In genomic region chr5:31192939-31193630, GRCm38 (mm10) we compare ENCODE assay signal across 7 mouse cellular contexts. TPM values are rescaled to one million over a fixed set of nuclear protein-coding genes. Genes with fewer than 3 reads are reported as not detected.
DNase-seq lines count a peak whose midpoint lies in the region; ATAC-seq lines count a peak whose summit lies in the region.

Gene Snx17, plus strand, starts transcription at chr5:31193227.
Gene Eif2b4, minus strand, starts transcription at chr5:31193430.

- no peaks in the 10 kb centered on the region for H3K27me3 ChIP-seq in intestine, embryonic 16.5 days (replicated peaks; ENCODE audit: control insufficient read depth, insufficient read depth, low read length)
- H3K27me3 ChIP-seq in midbrain, embryonic 11.5 days (ENCODE audit: control insufficient read depth, insufficient read depth, low read length) = no peaks in the 10 kb centered on the region

- H3K27ac ChIP-seq in intestine, embryonic 16.5 days (ENCODE audit: low read length) = peak within 1 kb of the TSS; percentile 88
- H3K27ac ChIP-seq in midbrain, embryonic 11.5 days (ENCODE audit: low read depth, low read length) = peak within 1 kb of the TSS; percentile 61

- ATAC-seq in intestine, embryonic 16.5 days = peak; percentile 98
- peak; percentile 97 for ATAC-seq in midbrain, embryonic 11.5 days (ENCODE audit: low FRiP score)

- H3K9ac ChIP-seq in intestine, embryonic 16.5 days (ENCODE audit: low read depth, low read length) = peak within 1 kb of the TSS; percentile 88
- peak within 1 kb of the TSS; percentile 95 for H3K9ac ChIP-seq in midbrain, embryonic 11.5 days (ENCODE audit: low read length)

- DNase-seq in adrenal gland, adult 8-10 months = peak; percentile 99
- DNase-seq in embryo, embryonic 9.5 days (ENCODE audit: extremely low spot score) = peak; percentile 99
- DNase-seq in gastrocnemius, postnatal 4 days (ENCODE audit: low spot score in 2 of 2) = peak; percentile 94 to 99
- peak; percentile 100 for DNase-seq in left cerebral cortex, postnatal 36 days (ENCODE audit: low spot score in 2 of 2)
- peak; percentile 100 for DNase-seq in midbrain, embryonic 11.5 days (ENCODE audit: low spot score, missing footprints)
- DNase-seq in skeletal muscle tissue, adult 2 months (ENCODE audit: low read depth, low spot score) = peak; percentile 97

- H3K4me1 ChIP-seq in intestine, embryonic 16.5 days (ENCODE audit: control insufficient read depth, insufficient read depth, low read length) = peaks cover 23% of the 10 kb centered on the region
- peaks cover 16% of the 10 kb centered on the region for H3K4me1 ChIP-seq in midbrain, embryonic 11.5 days (ENCODE audit: control insufficient read depth, insufficient read depth, low read length)

- intact Hi-C loops in left cerebral cortex, postnatal 36 days (cut with DNase I) = loop anchor here (1.0 to 10.0 kb wide), 3 partner anchors 9 to 238 kb away; partner anchors contain the start of genes Gtf3c2 and Zfp513

- peak within 1 kb of the TSS; percentile 71 for H3K4me3 ChIP-seq in intestine, embryonic 16.5 days (ENCODE audit: low read length)
- H3K4me3 ChIP-seq in midbrain, embryonic 11.5 days (ENCODE audit: low read depth, low read length) = peak within 1 kb of the TSS; percentile 86

- WGBS in intestine, embryonic 16.5 days = under 1% methylated on average over 48 of the region's 48 CpGs
- WGBS in midbrain, embryonic 11.5 days = under 1% methylated on average over 48 of the region's 48 CpGs

- H3K36me3 ChIP-seq in intestine, embryonic 16.5 days (ENCODE audit: control insufficient read depth, insufficient read depth, low read length) = peaks cover 33% of the 10 kb centered on the region
- H3K36me3 ChIP-seq in midbrain, embryonic 11.5 days (ENCODE audit: control insufficient read depth, insufficient read depth, low read length) = peaks cover 28% of the 10 kb centered on the region

- peak within 1 kb of the TSS; percentile 87 for H3K4me2 ChIP-seq in intestine, embryonic 16.5 days (ENCODE audit: low read depth, low read length)
- H3K4me2 ChIP-seq in midbrain, embryonic 11.5 days = peak within 1 kb of the TSS; percentile 83

- H3K9me3 ChIP-seq in intestine, embryonic 16.5 days (ENCODE audit: control insufficient read depth, low read length) = no peaks in the 10 kb centered on the region
- no peaks in the 10 kb centered on the region for H3K9me3 ChIP-seq in midbrain, embryonic 11.5 days (ENCODE audit: control insufficient read depth, low read length)

RNA-seq across cellular contexts. Expression of gene Snx17, which starts in this region (rescaled TPM):
- total RNA-seq in adrenal gland, adult 8-10 months (2022) = 100 to 1,000 TPM; 109 to 135 (median 126) TPM
- total RNA-seq in gastrocnemius, postnatal 4 days (2021) = 10 to 100 TPM; 80.8 to 83.2 TPM
- polyA plus RNA-seq in intestine, embryonic 16.5 days (2015; fragmentation: Nextera tagmentation; extraction: Ambion mirVana) = 143 and 149 TPM in 2 replicates
- total RNA-seq in left cerebral cortex, postnatal 36 days (2021) = 10 to 100 TPM; 78.9 to 84.4 TPM
- 150 and 155 TPM in 2 replicates for polyA plus RNA-seq in midbrain, embryonic 11.5 days (2014; fragmentation: Nextera tagmentation; extraction: Ambion mirVana)

RNA-seq across cellular contexts. Expression of gene Eif2b4, which starts in this region (rescaled TPM):
- 10 to 100 TPM; 34.5 to 44.5 (median 38.9) TPM for total RNA-seq in adrenal gland, adult 8-10 months (2022)
- total RNA-seq in gastrocnemius, postnatal 4 days (2021) = 10 to 100 TPM; 33.1 to 42.9 TPM
- 67.1 and 67.6 TPM in 2 replicates for polyA plus RNA-seq in intestine, embryonic 16.5 days (2015; fragmentation: Nextera tagmentation; extraction: Ambion mirVana)
- total RNA-seq in left cerebral cortex, postnatal 36 days (2021) = 10 to 100 TPM; 36.2 to 41.1 TPM
- polyA plus RNA-seq in midbrain, embryonic 11.5 days (2014; fragmentation: Nextera tagmentation; extraction: Ambion mirVana) = 62.0 and 63.9 TPM in 2 replicates

Comparison
In these comparisons a context has a peak if more than half of its experiments do, and no peak if none do; other contexts are left out.
1. Peak in every context shown above with its lines: DNase-seq, ATAC-seq, H3K4me3 ChIP-seq and H3K27ac ChIP-seq.